9 mouse cellular contexts compared by ENCODE assay signal in the genomic region with DNA sequence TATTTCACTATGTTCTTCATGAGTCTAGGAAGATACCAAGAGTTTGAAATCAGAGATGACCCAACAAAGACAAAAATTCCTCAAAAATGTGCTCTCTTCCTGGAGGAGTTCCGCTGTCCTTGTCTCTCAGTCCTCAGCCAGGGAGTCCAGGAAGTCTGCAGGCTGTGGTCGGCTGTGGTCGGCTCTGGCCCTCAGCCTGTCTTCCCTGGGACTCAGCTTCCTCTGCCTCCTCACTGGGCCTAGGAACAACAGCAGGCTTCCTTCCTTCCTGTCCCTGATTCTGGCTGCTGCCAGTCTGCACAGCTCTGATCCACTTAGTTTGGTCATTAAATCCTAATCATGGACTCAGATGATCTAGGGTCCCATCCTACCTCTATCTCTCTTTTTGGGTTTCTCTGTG. TPM values are rescaled to one million over a fixed set of nuclear protein-coding genes. Genes with fewer than 3 reads are reported as not detected.
DNase-seq lines count a peak whose midpoint lies in the region; ATAC-seq and TF ChIP-seq lines count a peak whose summit lies in the region.
"Had no signal": no experiment of that assay in that cellular context is flagged by ENCODE, and none has a peak within 500 bp of the region (broad histone marks: within the 10 kb centered on the region; RNA-seq: fewer than 3 reads in every experiment).

No protein-coding gene starts in this region.

- H3K9ac ChIP-seq in heart, adult 2 months (ENCODE audit: low read depth, low read length) = no peak overlapping the region
- no peak overlapping the region for H3K9ac ChIP-seq in lung, embryonic 15.5 days
- H3K9ac ChIP-seq in forebrain, embryonic 14.5 days (ENCODE audit: low read length) = no peak overlapping the region

- peak overlapping the region; percentile 31 for H3K27ac ChIP-seq in heart, adult 2 months
- peak overlapping the region; percentile 70 for H3K27ac ChIP-seq in lung, embryonic 15.5 days
- no peak overlapping the region for H3K27ac ChIP-seq in forebrain, embryonic 14.5 days (ENCODE audit: low read depth, low read length)

- H3K4me3 ChIP-seq in heart, adult 2 months = no peak overlapping the region
- H3K4me3 ChIP-seq in lung, embryonic 15.5 days = no peak overlapping the region
- no peak overlapping the region for H3K4me3 ChIP-seq in forebrain, embryonic 14.5 days (ENCODE audit: low read depth, low read length)
- H3K4me3 ChIP-seq: erythroblast, embryonic 14.5 days had no signal

- DNase-seq in adrenal gland, postnatal 10 days = peak; percentile 26
- no peak for DNase-seq in adrenal gland, adult 8-10 months
- peak in 1 of 2 experiments; percentile 25 for DNase-seq in heart, adult 2 months
- peak; percentile 31 for DNase-seq in kidney, adult 18-20 months
- no peak for DNase-seq in forebrain, embryonic 14.5 days (ENCODE audit: low spot score)
- no peak for DNase-seq in urinary bladder, postnatal 36 days (ENCODE audit: low spot score in 2 of 2)
- no peak for DNase-seq in frontal cortex, postnatal 25 days (ENCODE audit: low spot score in 2 of 2)

- H3K79me2 ChIP-seq in heart, adult 2 months (replicated peaks; ENCODE audit: control insufficient read depth, insufficient read depth, low read length) = no peaks in the 10 kb centered on the region

- H3K4me2 ChIP-seq in lung, embryonic 15.5 days = no peak overlapping the region
- no peak overlapping the region for H3K4me2 ChIP-seq in forebrain, embryonic 14.5 days (ENCODE audit: low read length)

- TF ChIP-seq EP300 in heart, adult 2 months (IDR thresholded peaks at IDR 0.05; ENCODE audit: insufficient read depth, low read depth, low read length) = 0 out of 2 replicates have a peak, but pooled peaks have one; percentile 12

- H3K4me1 ChIP-seq in heart, adult 2 months (ENCODE audit: control insufficient read depth, insufficient read depth, low read length) = peaks cover 8% of the 10 kb centered on the region
- H3K4me1 ChIP-seq in lung, embryonic 15.5 days = no peaks in the 10 kb centered on the region
- H3K4me1 ChIP-seq in forebrain, embryonic 14.5 days (ENCODE audit: control insufficient read depth, insufficient read depth, low read length) = no peaks in the 10 kb centered on the region

- H3K9me3 ChIP-seq in lung, embryonic 15.5 days = no peaks in the 10 kb centered on the region
- H3K9me3 ChIP-seq in forebrain, embryonic 14.5 days (replicated peaks; ENCODE audit: control insufficient read depth, low read length) = no peaks in the 10 kb centered on the region

- no peaks in the 10 kb centered on the region for H3K27me3 ChIP-seq in heart, adult 2 months (ENCODE audit: control insufficient read depth, insufficient read depth, low read length)
- H3K27me3 ChIP-seq in lung, embryonic 15.5 days = no peaks in the 10 kb centered on the region
- no peaks in the 10 kb centered on the region for H3K27me3 ChIP-seq in forebrain, embryonic 14.5 days (replicated peaks; ENCODE audit: control insufficient read depth, insufficient read depth, low read length)

- intact Hi-C loops in heart, adult 2 months (cut with DNase I) = no loop called here

- TF ChIP-seq POLR2A in heart, adult 2 months (IDR thresholded peaks at IDR 0.05; ENCODE audit: insufficient read depth, low read depth, low read length) = no peak

- ATAC-seq in lung, embryonic 15.5 days (ENCODE audit: borderline replicate concordance, extremely low read depth, low FRiP score, low TSS enrichment) = peak; percentile 66
- ATAC-seq in forebrain, embryonic 14.5 days = no peak

- TF ChIP-seq CTCF in heart, adult 2 months (IDR thresholded peaks at IDR 0.05) = no peak

- no peaks in the 10 kb centered on the region for H3K36me3 ChIP-seq in heart, adult 2 months (ENCODE audit: control insufficient read depth, insufficient read depth, low read length)
- H3K36me3 ChIP-seq in lung, embryonic 15.5 days = no peaks in the 10 kb centered on the region
- no peaks in the 10 kb centered on the region for H3K36me3 ChIP-seq in forebrain, embryonic 14.5 days (ENCODE audit: control insufficient read depth, insufficient read depth, low read length)

- 25% methylated on average over 3 of the region's 3 CpGs for WGBS in heart, adult 2 months
- WGBS in lung, embryonic 15.5 days = 57% methylated on average over 3 of the region's 3 CpGs
- 74% methylated on average over 3 of the region's 3 CpGs for WGBS in forebrain, embryonic 14.5 days

RNA-seq across cellular contexts. Expression of a gene that starts 44.0 kb away (rescaled TPM):
- 10 to 100 TPM; 14.1 to 16.6 TPM for total RNA-seq in adrenal gland, postnatal 10 days (2021)
- total RNA-seq in adrenal gland, adult 8-10 months (2022) = 10 to 100 TPM; 17.0 to 18.6 (median 17.9) TPM
- total RNA-seq in heart, adult 2 months (2021) = 10 to 100 TPM; 15.7 to 15.9 TPM
- 13.2 and 15.6 TPM in 2 replicates for polyA plus RNA-seq in heart, adult 2 months (2012; rRNA removed)
- polyA plus RNA-seq in lung, embryonic 15.5 days (2015; fragmentation: Nextera tagmentation; extraction: Ambion mirVana) = 21.9 and 22.9 TPM in 2 replicates
- polyA plus RNA-seq in forebrain, embryonic 14.5 days (2014; fragmentation: Nextera tagmentation; extraction: Ambion mirVana) = 25.1 and 33.2 TPM in 2 replicates

RNA-seq across cellular contexts. Expression of a gene that starts 44.1 kb away (rescaled TPM):
- 10 to 100 TPM; 38.1 to 39.8 TPM for total RNA-seq in adrenal gland, postnatal 10 days (2021)
- 10 to 100 TPM; 42.6 to 53.7 (median 48.3) TPM for total RNA-seq in adrenal gland, adult 8-10 months (2022)
- total RNA-seq in heart, adult 2 months (2021) = 10 to 100 TPM; 13.5 to 15.0 TPM
- 17.4 and 25.1 TPM in 2 replicates for polyA plus RNA-seq in heart, adult 2 months (2012; rRNA removed)
- 47.8 and 50.3 TPM in 2 replicates for polyA plus RNA-seq in lung, embryonic 15.5 days (2015; fragmentation: Nextera tagmentation; extraction: Ambion mirVana)
- 55.4 and 55.5 TPM in 2 replicates for polyA plus RNA-seq in forebrain, embryonic 14.5 days (2014; fragmentation: Nextera tagmentation; extraction: Ambion mirVana)

RNA-seq across cellular contexts. Expression of a gene that starts 44.1 kb away (rescaled TPM):
- 1 to 10 TPM; 2.8 to 5.5 TPM for total RNA-seq in adrenal gland, postnatal 10 days (2021)
- total RNA-seq in adrenal gland, adult 8-10 months (2022) = 1 to 10 TPM; 3.5 to 6.0 (median 5.1) TPM
- 1 to 10 TPM; 2.8 TPM for total RNA-seq in heart, adult 2 months (2021)
- polyA plus RNA-seq in heart, adult 2 months (2012; rRNA removed) = 0.27 and 1.5 TPM in 2 replicates
- 0.35 and 1.7 TPM in 2 replicates for polyA plus RNA-seq in lung, embryonic 15.5 days (2015; fragmentation: Nextera tagmentation; extraction: Ambion mirVana)
- polyA plus RNA-seq in forebrain, embryonic 14.5 days (2014; fragmentation: Nextera tagmentation; extraction: Ambion mirVana) = 1.8 and 3.6 TPM in 2 replicates

Comparison
In these comparisons a context has a peak if more than half of its experiments do, and no peak if none do; other contexts are left out.
1. DNase-seq: peak in adrenal gland, postnatal 10 days (single experiment) and kidney, adult 18-20 months (single experiment); none in adrenal gland, adult 8-10 months (single experiment), forebrain, embryonic 14.5 days (single experiment), urinary bladder, postnatal 36 days (0 of 2) and frontal cortex, postnatal 25 days (0 of 2).